Mouse (Mus musculus) 416B (cell line): ENCODE results near the gene Gdf10.

Experiments used
- DNase-seq: peaks from one replicate; pipeline ENCODE4 v3.0.0; 2011; ENCODE audit warnings: low read depth

Gene Gdf10

DNA sequence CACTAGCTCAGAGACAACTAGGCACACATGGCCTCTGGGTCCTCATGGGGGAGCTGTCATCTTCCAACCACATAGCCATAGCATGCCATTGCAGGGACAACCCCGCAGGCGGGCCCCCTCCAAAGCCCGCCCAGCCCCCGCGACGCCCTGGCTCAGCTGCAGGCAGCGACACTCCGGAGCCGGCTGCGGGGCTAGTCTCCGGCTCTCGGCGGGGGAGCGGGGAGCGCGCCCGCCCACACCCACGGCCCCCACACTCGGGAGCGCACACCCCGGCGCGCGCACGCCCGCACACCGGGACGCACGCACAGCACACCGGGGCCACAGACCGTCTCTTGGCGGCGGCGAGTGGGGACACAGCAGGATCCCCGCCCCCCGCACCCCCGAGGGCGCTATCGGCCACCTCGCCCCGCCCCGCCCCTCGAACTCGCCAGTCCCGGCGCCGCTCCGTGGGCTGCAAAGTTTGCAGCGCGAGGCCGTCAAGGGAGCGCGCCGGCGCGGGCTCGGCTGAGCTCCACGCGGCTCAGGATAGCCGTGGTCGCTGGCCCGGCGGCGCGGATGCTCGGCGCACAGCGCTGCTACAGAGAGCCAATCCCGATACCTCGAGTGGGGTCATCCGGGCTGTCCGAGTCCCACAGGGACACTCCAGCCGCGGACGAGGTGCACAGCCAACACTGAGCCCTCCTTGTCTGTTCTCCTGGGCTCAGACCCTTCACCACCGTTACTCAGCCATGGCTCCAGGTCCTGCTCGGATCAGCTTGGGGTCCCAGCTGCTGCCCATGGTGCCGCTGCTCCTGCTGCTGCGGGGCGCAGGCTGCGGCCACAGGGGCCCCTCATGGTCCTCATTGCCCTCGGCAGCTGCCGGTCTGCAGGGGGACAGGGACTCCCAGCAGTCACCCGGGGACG is at the start of gene Gdf10:
TSS of gene Gdf10 (plus strand) at position 420 of the 903 bp plus-strand sequence.
- DNase-seq, result no peak

DNA sequence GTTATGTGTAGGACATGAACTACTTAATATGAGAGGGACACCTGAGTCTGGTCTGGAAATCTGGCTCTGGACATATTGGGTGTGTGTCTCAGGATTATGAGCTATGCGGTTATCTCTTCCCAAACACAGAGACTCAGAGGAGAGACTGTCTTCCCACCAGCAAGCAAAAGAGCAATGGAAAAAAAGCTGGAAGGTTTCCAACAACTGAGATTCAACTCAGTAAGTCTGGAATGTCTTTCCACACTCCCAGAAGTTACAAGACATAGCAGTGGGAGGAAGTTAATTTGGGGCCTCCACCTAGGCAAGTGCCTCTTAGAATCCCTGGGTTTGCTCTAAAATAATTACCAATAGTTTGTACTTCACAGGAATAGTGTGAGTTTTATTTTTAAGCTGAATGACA is 44.6 kb upstream of the Gdf10 start:
- DNase-seq, result no peak

DNA sequence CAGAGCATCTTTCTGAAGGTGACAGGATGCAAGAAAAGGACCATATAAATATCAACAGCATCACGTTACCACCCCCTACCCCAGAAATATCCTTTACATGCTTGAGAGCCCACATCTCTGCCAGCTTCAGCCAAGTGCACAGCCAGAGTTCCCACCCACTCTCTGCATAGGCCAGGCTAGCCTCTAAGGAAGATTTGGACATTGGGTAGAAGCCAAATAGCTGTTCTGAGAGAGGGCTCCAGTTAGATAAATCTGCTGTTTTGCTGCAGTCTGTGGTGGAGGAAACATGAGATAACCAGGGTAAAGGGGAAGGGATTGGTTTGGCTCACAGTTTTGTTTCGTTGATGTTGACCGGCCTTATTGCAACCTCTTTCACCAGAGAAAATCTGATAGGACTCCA is 43.2 kb upstream of the Gdf10 start:
- no peak for DNase-seq

DNA sequence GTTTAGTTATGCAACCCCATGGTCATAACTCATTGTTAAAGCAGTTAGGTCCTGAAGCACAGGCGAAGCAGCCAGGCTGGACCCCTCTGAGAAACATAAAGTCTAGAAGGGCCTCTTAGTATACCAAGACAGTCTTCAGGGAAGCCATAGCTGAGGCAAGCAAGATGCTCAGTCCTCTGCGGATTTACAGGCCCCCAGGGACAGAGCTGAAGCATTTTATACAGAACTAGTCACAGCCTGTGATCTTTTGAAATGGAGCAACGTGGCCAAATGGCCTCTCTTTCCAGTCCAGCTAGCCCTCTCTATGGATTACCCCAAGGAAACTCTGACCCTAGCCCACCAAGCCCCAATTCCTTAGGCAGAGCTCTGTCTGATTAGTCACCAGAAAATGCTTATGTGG is 41.9 kb upstream of the Gdf10 start:
- DNase-seq, result no peak

DNA sequence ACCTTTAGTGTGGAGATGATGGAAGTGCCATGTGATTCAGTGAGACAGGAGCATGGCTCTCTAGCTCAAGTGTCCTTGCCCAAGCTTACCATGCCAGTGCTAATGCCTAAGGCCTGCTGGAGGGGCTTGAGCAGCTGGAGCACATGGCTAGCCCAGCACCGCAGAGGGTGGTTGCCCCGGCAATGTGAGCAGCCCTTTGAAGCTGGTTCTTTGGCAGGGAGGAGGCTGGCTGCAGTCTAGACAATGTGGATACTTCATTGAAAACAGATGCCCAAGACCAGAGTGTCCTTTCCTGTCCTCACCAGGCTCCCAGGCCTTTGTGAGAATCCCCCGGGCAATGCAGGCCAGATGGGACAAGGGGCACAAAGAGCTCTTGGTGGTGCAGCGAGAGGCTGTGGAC is 40.3 kb upstream of the Gdf10 start:
- no peak for DNase-seq

DNA sequence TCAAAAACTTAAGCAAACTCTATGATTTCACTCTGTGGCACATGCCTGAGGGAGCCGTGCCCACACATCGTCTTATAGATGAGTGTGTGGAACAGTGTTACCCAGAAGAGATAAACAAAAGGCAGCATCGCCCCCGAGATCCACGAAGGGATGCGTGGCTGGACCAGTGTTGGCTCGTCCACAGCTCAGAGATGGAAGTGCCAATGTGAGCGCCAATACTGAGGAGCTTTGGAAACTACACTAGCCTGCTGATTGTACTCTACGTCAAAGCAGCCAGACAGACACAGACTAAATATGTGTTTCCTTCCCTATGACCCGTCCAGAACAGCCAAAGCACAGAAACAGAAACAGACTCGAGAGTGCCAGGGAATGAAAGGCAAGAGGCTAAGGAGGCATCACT is 37.9 kb upstream of the Gdf10 start:
- DNase-seq, result no peak

DNA sequence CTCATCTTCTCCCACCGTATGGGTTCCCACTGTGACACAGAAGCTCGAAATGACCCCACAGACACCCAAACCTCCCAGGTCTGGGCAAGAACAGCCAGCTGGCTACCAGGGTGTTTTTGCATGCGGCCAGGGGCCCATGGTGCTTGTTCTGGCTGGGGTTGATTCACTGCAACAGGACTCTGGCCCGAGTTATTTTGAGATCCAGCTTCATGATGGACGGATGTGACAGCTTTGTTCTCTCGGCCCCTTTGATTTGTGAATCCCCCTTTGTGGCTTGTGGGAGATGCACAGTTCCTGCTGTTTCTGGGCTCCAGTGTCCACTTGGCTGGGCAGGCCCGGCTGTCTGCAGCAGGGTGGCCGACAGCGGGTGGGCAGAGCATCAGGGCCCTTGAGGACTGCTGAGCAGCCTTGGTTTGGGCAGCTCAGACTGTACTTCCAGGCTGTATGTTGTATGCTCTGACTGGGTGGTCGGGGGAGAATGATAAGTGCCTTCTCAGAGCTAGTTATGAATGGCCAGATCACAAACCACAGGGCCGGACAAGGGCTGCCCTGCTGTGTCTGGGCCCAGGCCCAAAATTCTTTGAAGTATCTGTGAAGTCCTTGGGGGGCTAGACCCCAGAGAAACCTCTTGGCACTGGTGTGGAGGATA is 34.9 kb upstream of the Gdf10 start:
- no peak for DNase-seq

DNA sequence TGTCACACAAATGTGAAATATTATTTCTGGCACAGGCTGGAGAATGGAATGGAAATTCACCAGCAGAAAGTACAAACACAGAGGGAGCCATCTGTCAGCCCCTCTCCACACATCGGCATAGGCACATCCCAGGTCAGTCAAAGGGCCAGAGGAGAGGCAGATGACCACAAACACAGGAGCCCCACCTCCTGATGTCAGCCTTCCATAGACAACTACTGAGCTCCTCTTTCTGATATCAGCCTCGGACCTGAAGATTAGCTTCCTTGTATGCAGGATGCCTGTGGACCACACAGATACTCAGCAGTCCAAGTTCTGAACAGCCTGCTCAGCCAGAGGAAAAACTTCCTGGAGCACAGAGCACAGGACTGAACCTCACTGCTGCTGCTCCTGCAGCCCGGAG is 33.4 kb upstream of the Gdf10 start:
- no peak for DNase-seq

DNA sequence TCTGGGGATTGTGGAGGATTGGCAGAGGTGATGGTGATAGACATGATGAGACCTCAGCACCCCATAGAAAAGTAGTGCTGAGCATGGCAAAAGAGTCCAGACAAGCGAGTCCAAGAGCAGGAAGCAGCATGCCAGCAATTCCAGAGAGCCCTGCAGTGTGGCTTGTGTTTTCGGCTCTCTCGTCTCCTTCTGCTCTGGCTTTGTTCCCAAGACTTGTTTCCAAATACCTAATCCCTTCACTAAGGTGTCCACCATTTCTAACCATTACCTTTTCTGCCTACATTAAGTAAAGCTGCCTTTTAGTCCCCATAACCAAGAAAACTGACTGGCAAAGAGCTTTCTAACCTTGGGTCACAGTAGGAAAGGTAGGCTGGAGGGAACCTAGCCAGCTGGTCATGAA is 31.9 kb upstream of the Gdf10 start:
- no peak for DNase-seq

DNA sequence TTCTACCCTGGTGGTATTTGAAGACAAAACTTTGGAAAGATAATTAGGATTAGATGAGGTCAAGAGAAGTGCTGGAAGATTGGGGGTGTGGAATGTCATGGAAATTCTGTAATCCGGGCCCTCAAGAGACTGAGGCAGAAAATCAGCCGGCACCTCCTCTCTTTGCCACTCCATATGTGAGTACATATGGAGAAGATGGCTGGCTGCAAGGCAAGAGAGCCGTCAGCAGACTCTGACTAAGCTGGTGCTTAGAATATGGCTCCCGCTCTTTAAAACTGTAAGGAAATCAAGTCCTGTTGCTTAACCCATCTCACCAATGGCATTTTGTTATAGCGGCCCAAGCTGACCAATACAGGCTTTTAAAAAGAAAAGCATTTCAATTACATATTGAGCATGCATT is 27.6 kb upstream of the Gdf10 start:
- no peak for DNase-seq

DNA sequence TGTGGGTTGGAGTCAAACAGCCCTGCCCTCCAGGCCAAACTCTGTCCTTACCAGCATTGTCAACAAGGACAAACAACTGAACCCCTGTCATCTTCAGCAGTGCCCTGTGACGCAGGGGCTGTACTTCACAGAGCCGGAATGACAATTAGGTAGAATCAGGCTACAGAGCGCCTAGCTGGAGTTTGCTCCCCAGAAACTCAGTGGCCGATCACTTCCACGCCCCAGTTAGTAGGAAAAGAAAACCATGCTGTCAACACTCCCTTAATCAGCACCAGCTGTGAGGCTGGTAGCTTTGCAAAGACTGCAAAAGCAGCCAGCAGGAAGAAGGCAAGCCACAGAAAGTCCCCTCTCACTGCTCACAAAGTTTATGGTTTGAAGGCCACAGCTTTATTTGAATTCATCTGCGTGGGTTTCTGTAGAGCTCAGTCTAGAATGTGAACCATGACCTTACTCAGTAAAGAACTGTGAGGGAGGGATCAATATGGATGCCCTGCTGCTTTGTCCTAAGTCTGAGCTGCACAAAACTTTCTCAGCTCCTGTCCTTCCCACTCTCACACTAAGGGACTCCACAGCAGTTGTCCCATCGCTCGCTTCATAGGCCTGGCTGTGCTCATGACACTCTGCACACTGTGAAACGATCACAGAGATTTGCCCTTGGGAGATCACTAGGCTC is 26.6 kb upstream of the Gdf10 start:
- no peak for DNase-seq

DNA sequence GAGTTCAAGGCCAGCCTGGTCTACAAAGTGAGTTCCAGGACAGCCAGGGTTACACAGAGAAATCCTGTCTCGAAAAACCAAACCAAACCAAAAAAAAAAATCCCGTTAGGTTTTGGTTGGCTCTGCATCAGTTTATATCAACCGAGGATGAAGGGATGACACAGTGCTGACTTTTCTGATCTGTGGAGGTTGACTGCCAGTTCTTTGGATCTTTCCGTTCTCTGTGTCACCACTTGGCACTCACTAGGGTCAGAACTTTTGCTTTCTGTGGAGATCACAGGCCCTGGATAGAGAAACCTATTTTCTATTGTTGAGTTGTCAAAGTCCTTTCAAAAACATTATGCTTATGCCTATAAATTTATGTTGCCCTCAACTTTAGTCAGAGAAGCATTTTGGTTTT is 20.6 kb upstream of the Gdf10 start:
- DNase-seq, result no peak

DNA sequence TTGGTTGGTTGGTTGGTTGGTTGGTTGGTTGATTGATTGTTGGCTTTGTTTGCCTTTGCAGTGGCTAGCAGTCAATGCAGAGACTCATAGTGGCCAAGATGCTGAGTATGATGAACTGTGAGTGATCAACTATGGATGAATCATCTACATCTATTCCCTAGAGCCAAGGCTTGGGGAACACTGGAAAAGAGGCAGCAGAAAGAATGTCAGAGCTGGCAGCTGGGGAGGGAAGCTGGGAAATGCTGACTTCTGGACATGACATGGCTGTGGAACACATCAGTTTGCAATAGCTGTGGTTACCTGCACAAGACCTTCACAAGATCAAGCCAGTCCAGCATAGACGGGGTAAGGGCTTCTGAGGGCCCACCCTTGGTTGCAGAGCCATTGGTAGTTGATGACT is 20.2 kb upstream of the Gdf10 start:
- no peak for DNase-seq

DNA sequence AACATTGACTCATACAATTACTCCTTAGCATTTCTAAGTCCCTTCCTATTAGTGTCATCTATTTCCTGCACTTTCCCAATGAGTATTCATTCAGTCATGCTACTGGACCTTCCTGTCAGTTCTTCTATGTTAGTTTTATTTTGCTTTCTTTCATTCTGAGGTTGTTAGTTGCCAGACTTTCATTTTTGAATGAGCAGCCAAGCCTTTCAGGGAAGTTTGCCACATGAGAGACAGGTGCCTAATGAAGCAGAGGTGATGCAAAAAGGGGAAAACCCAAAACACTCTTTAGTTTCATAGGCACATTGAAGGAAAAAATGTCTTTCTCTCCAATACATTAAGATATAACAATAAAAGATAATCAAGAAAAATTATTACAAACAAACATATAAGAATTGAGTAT is 18.5 kb upstream of the Gdf10 start:
- DNase-seq, result no peak

DNA sequence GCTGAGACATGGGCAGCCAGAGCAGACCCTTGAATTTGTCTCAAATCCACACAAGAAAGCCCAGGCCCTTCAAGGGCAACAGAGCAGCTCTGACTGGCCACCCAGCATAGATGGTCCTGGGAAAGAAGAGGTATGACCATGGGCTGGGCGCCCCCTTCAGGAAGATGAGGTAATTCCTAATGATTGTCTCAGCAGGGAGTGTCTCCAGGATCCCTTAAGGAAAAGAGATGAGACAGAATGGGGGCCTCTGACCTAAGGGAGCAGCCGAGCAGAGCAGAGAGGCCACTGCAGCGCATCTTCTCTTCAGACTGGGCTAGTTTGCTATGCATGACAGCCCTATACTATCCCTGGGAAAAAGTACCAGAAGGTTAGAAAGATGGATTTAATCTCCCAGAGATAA is 9.7 kb upstream of the Gdf10 start:
- DNase-seq, result peak; percentile 17

DNA sequence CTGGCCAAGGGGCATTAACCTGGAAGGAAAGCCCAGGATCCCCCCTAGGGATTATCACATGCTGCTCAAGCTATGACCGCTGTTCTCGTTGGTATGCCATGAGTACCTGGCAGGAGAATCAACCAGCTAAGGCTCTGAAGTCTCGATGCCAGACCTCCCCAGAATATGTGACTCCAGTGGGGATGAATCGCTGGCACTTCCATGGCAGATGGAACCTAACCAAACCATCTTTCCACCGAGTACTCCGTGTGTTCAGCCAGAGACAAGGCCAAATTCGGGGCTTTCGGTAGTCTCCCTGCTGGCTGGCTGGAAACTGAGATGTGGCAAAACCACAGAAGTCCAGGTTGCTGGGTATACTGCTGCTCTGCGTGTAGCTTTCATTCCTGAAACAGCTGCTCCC is 9.2 kb upstream of the Gdf10 start:
- no peak for DNase-seq

DNA sequence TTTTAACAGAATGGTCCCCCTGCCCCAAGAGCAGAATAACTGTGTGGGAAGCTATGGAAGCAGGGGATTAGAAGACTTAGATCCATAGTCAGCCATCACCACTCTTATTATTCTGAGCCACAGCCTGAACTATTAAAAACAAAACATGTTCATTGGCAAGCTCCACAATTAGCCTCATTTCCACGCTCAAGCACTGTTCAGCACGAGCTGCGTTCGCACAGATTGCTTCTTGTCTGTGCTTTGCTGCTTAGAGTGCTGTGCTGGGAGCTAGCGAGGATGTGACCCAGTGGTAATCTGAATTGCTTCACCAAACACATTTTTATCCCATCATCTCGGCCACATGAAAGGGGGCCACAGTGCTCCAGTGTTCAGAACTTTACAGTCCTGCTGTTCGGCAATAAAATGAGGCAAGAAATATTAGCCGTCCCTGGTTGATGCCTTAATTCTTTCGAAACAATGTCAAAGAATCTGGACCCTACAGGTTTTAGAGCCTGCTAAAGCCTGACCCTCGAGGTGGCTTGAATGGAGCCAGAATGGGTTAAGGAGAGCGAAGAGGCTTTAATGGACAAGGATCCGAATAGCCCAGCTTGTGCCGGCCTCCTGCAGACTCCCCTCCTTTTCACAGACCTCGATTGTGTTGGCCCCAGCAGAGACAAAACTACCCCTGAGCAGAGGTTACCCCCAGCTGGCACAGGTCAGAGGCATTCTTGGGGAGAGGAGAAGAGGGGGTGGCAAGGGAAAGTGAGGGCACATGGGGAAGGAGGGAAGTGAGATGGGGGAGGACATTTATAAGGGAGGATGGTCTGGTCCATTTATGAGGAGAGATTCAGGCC is 2.4 kb upstream of the Gdf10 start:
- no peak for DNase-seq

DNA sequence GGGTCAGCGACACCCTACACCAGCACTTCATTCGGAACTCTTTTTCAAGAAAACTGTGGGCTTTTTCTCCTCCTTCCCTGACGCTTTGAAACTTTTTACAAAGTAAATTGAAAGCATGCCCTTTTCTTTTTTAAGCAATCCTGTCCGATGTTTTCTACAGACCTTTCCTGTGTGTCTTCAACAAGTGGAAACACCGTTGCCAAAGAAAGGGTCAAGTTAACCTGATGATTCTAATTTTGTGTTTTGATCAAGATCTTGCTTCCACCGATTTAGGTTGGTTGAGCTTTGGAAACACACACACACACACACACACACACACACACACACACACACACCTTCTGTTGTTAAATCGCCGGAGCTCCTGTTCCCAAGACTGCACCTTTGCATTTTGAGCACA is 618 bp upstream of the Gdf10 start:
- no peak for DNase-seq

DNA sequence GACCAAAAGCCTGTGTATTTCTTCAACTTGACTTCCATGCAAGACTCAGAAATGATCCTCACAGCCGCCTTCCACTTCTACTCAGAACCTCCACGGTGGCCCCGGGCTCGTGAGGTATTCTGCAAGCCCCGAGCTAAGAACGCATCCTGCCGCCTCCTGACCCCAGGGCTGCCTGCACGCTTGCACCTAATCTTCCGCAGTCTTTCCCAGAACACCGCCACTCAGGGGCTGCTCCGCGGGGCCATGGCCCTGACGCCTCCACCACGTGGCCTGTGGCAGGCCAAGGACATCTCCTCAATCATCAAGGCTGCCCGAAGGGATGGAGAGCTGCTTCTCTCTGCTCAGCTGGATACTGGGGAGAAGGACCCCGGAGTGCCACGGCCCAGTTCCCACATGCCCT is 8.5 kb downstream of the Gdf10 start:
- no peak for DNase-seq

DNA sequence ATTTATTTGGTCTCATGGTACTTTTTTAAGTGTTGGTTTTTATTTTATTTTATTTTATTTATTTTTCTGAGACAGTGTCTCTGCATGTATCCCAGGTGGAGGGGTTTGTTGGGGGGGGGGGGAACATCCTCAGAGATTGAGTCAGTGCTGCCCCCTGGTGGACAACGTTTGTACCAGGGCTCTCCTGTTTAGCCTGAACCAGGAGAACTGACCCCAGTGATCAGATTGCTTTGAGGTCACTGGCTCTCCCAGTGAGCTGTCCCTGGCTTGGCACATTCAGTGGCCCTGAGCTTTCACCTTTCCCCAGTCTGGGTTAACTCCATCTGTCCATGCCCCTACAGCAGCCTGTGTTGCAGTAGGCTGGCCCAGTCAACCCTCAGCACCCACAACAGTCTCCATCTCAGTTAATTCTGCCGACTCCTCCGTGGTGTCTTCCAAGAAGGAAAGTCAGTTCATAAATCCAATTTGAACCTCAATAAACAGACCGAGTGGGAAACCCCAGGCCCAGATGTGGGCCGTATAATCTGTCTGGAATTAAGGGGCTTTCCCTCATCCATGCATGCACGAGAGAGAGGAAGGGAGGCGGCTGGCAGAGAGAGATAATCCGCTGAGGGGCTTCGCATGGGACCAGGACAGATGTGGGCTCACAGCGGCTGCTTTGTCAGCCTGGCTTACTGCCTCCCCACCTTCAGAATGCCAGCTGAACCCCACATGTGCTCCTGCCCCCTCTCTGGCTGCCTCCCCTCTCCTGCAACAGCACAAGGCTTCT is 9.7 kb downstream of the Gdf10 start:
- DNase-seq, result peak; percentile 18

DNA sequence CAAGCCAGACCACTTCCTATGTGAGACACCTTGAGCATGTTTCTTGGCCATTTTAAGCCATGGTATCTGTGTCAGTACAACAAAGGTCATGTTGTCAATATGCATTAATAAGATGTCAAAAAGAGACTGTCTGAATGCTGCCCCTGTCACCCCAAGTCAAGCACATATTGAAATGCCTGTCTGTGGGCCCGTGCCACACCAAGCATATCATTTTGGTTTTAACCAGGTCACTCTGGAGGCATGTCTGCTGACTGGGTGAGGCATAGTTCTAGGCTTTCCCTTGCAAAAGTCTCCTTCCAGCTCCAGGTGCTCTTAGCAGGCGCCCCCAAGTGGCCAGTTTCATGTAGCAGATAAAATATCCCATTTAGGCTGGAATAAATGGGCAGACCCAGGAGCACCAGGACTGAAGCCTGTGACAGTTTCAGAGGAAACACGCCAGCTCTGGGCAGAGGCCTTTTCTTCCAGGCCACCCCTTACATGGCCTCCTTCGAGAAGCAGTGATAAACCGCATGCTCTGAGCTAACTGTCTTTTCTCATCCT is 10.5 kb downstream of the Gdf10 start:
- peak; percentile 27 for DNase-seq
